ENCODE assay signal across 8 mouse cellular contexts in the genomic region with DNA sequence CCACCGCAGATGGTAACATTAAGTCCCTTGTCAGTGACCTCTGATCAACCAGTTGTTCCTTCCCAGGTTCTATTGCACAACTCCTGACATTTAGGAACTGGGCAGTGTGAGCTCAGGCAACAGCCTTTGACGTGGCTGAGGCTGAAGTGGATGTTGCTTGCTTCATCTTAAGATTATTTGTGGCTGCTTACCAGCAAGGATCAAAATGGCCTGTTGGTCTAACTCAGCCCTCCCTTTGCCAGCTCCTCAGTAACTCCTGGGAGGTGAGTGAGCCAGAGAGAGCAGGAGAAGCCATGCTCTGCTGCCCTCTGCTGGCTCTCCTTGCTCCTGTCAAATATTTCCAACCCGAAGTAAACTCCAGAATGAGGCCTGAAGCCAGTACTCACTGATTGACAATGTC.
DNase-seq lines count a peak whose midpoint lies in the region; ATAC-seq and TF ChIP-seq lines count a peak whose summit lies in the region.

No protein-coding gene starts in this region.

- TF ChIP-seq POLR2A in liver, adult 2 months (IDR thresholded peaks at IDR 0.05; ENCODE audit: extremely low read depth, insufficient read depth, low read length): no peak

- TF ChIP-seq CTCF in liver, adult 2 months (IDR thresholded peaks at IDR 0.05; ENCODE audit: low read depth, low read length): peak; percentile 95

- no peaks in the 10 kb centered on the region for H3K27me3 ChIP-seq in kidney, embryonic 15.5 days
- no peaks in the 10 kb centered on the region for H3K27me3 ChIP-seq in liver, adult 2 months (ENCODE audit: control insufficient read depth, insufficient read depth, low read length)
- no peaks in the 10 kb centered on the region for H3K27me3 ChIP-seq in stomach, embryonic 16.5 days (ENCODE audit: control insufficient read depth, insufficient read depth, low read length)

- no peaks in the 10 kb centered on the region for H3K9me3 ChIP-seq in kidney, embryonic 15.5 days (replicated peaks)
- peaks cover 4% of the 10 kb centered on the region; the same call in 1 of the 2 replicates for H3K9me3 ChIP-seq in stomach, embryonic 16.5 days (replicated peaks; ENCODE audit: control insufficient read depth, low read length)

- 0 out of 2 replicates have a peak, but pooled peaks have one; percentile 56 for ATAC-seq in kidney, embryonic 15.5 days (replicated peaks; ENCODE audit: low FRiP score)
- peak; percentile 37; the same call in 1 of the 2 replicates for ATAC-seq in stomach, embryonic 16.5 days (ENCODE audit: insufficient read depth, low FRiP score)

- DNase-seq in 416B (ENCODE audit: low read depth): peak; percentile 67
- peak; percentile 87 for DNase-seq in adrenal gland, adult 2 months
- DNase-seq in embryo, embryonic 11 days: peak; percentile 81
- peak; percentile 49 for DNase-seq in gonadal fat pad, adult 2 months (ENCODE audit: low read depth)
- peak; percentile 79 for DNase-seq in liver, adult 2 months (ENCODE audit: extremely low read depth, low read depth, low spot score)
- DNase-seq in neural tube, embryonic 10.5 days (ENCODE audit: extremely low spot score, low spot score): peak; percentile 71

- H3K79me2 ChIP-seq in liver, adult 2 months (ENCODE audit: control insufficient read depth, insufficient read depth, low read length): no peaks in the 10 kb centered on the region

- H3K36me3 ChIP-seq in kidney, embryonic 15.5 days: no peaks in the 10 kb centered on the region
- H3K36me3 ChIP-seq in liver, adult 2 months (ENCODE audit: control insufficient read depth, insufficient read depth, low read length): no peaks in the 10 kb centered on the region
- no peaks in the 10 kb centered on the region for H3K36me3 ChIP-seq in stomach, embryonic 16.5 days (ENCODE audit: control insufficient read depth, insufficient read depth, low read length)

- H3K4me1 ChIP-seq in kidney, embryonic 15.5 days: no peaks in the 10 kb centered on the region
- H3K4me1 ChIP-seq in liver, adult 2 months (ENCODE audit: control insufficient read depth, insufficient read depth, low read length): peaks cover 1% of the 10 kb centered on the region; the same call in 1 of the 2 replicates
- H3K4me1 ChIP-seq in stomach, embryonic 16.5 days (ENCODE audit: control insufficient read depth, insufficient read depth, low read length): no peaks in the 10 kb centered on the region

- H3K4me2 ChIP-seq in kidney, embryonic 15.5 days: no peak overlapping the region
- no peak overlapping the region for H3K4me2 ChIP-seq in stomach, embryonic 16.5 days (ENCODE audit: low read depth, low read length)

- no peak overlapping the region for H3K9ac ChIP-seq in kidney, embryonic 15.5 days
- H3K9ac ChIP-seq in liver, adult 2 months (ENCODE audit: low read depth, low read length): no peak overlapping the region
- no peak overlapping the region for H3K9ac ChIP-seq in stomach, embryonic 16.5 days (ENCODE audit: low read length)

- WGBS in kidney, embryonic 15.5 days: 40% methylated on average over 3 of the region's 3 CpGs
- WGBS in liver, adult 2 months: 3% methylated on average over 3 of the region's 3 CpGs
- 25% methylated on average over 3 of the region's 3 CpGs for WGBS in stomach, embryonic 16.5 days

- H3K27ac ChIP-seq in kidney, embryonic 15.5 days: no peak overlapping the region
- H3K27ac ChIP-seq in liver, adult 2 months (replicated peaks; ENCODE audit: insufficient read depth, low read depth, low read length): no peak overlapping the region
- H3K27ac ChIP-seq in stomach, embryonic 16.5 days (ENCODE audit: low read length): no peak overlapping the region

- H3K4me3 ChIP-seq in kidney, embryonic 15.5 days (replicated peaks): no peak overlapping the region
- no peak overlapping the region for H3K4me3 ChIP-seq in liver, adult 2 months (ENCODE audit: insufficient read depth, low read depth, low read length)
- no peak overlapping the region for H3K4me3 ChIP-seq in stomach, embryonic 16.5 days (replicated peaks; ENCODE audit: low read length)
